Mouse (Mus musculus) embryonic facial prominence, embryonic 12.5 days (tissue): ENCODE measurements around the gene Tpk1. TPM values are rescaled to one million over a fixed set of nuclear protein-coding genes. Genes with fewer than 3 reads are reported as not detected.

Experiments
- ATAC-seq: fragments of 200-750 bp; cut with Nextera tagmentation; 2 replicates; pipeline ENCODE4 v1.8.0; 2017; ENCODE audit not compliant: insufficient number of reproducible peaks, insufficient read depth, low FRiP score, low TSS enrichment
- H3K27ac ChIP-seq: fragments of 300-500 bp; sonication (generic); 2 replicates; pipeline ENCODE4 v1.5.1; 2016; ENCODE audit warnings: mild to moderate bottlenecking
- H3K27me3 ChIP-seq: fragments of 300-500 bp; sonication (generic); 2 replicates; pipeline ENCODE4 v1.6.1; 2016; ENCODE audit warnings: mild to moderate bottlenecking, moderate library complexity
- H3K36me3 ChIP-seq: fragments of 300-500 bp; sonication (generic); 2 replicates; pipeline ENCODE4 v1.6.1; 2016; ENCODE audit warnings: mild to moderate bottlenecking
- H3K4me1 ChIP-seq: fragments of 300-500 bp; sonication (generic); 2 replicates; pipeline ENCODE4 v1.6.1; 2016
- H3K4me2 ChIP-seq: fragments of 300-500 bp; sonication (generic); replicated peaks from 2 replicates; pipeline ENCODE4 v1.6.1; 2016; ENCODE audit warnings: mild to moderate bottlenecking, moderate library complexity
- H3K4me3 ChIP-seq: fragments of 300-500 bp; sonication (generic); 2 replicates; pipeline ENCODE4 v1.5.1; 2016; ENCODE audit warnings: mild to moderate bottlenecking
- H3K9ac ChIP-seq: fragments of 300-500 bp; sonication (generic); 2 replicates; pipeline ENCODE4 v1.6.1; 2016; ENCODE audit warnings: mild to moderate bottlenecking, moderate library complexity
- H3K9me3 ChIP-seq: fragments of 300-500 bp; sonication (generic); 2 replicates; pipeline ENCODE4 v1.6.1; 2016; ENCODE audit warnings: mild to moderate bottlenecking, moderate library complexity
- WGBS: fragments of 180-500 bp; shearing (Covaris S2); methylation state at CpG from one replicate; pipeline ENCODE4 v1.1.7; 2016; 5-methylcytosine and 5-hydroxymethylcytosine counted together
- polyA plus RNA-seq: library from polyadenylated mRNA; unstranded; fragments of >200 nt; fragmentation: Nextera tagmentation; extraction: Ambion mirVana; gene quantifications from 2 replicates; pipeline ENCODE4 v1.2.1, GENCODE M21; 2016

Tpk1 gene
- polyA plus RNA-seq, 1 experiment from 2014 or later = 7.8 TPM

DNA sequence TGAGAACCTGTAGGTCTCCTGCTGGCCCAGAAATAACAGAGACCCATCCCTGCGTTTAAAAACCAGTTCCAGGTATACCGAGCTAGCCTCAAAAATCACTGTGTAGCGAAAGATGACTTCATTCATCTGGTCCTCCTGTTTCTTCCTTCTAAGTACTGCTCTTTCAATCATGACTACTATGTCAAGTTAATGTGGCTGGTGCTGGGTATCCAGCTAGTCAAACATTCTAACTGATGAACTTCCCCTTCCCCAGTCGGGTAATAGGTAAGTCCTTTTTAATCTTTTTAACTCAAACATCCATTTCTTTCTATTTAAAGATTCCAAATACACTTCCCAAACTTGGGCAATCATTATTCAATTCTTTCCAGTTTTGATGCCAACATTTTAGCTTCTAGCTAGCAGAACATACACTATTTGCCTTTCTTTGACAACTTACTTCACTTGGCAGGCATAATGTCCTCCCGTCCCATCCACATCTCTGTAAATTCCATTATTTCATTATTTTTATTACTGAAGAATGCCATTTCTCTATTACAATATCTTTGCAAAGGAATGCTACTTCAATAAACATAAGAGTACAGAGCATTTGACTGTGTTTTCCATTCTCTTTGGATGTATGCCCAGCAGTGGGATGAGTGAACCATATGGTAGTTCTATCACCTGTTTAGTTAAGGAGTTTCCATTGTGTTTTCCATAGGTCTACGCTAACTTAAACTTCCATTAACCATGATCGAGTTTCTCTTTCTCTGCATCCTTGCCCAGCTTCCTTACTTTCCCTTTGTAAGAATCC is 728 bp upstream of the Tpk1 start:
- no peak for ATAC-seq
- Histone ChIP-seq H3K9me3 (no peaks in the 10 kb centered on the region), H3K36me3 (no peaks in the 10 kb centered on the region), H3K4me2 (peak overlapping the region; percentile 53), H3K4me3 (peak overlapping the region; percentile 51), H3K9ac (peak overlapping the region; percentile 41; the same call in 1 of the 2 replicates), H3K27ac (peak overlapping the region; percentile 95; the same call in 1 of the 2 replicates), H3K27me3 (no peaks in the 10 kb centered on the region), H3K4me1 (no peaks in the 10 kb centered on the region)
- 86% methylated on average over 7 of the region's 7 CpGs for WGBS

DNA sequence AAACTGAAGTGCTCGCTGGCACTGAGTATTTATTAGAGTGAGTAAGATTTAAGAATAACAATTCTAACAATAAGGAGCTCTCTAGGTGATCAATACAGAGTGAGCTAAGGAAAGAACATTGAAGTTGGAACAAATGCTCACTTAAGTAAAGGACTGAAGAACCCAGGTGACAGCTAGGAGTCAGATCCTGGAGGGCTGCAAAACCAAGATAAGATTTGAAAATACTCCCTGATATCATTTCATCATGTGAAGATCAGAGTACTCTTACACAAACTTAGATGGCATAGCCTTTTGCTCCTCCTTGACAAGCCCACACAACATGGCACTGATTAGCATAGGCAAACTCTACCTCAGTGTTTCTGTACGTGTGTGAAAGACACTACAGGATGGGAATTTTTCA is 4.3 kb downstream of the Tpk1 start:
- H3K4me3 ChIP-seq = no peak overlapping the region
- 93% methylated on average over 2 of the region's 2 CpGs for WGBS
- no peaks in the 10 kb centered on the region for H3K4me1 ChIP-seq
- no peaks in the 10 kb centered on the region for H3K27me3 ChIP-seq
- no peak for ATAC-seq
- no peak overlapping the region for H3K4me2 ChIP-seq
- H3K36me3 ChIP-seq = no peaks in the 10 kb centered on the region
- H3K9ac ChIP-seq = no peak overlapping the region
- no peaks in the 10 kb centered on the region for H3K9me3 ChIP-seq
- no peak overlapping the region for H3K27ac ChIP-seq

DNA sequence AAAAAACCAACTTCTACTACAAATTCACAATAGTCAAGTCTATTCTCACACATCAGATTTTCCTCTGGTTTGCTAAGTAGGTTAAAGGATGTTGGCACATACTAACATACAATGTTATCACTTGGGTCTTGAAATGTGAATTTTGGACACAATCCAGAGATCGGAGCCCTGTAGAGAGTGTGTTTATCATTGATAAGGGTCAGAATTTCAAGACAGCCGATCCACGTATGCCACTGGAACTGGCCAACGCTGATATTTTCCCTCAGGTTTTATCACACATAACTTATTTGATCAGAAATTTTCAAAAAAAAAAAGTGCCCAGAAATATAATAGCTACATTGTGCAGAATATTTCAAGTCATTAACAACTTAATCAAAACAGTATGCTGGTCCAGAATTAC is 7.8 kb downstream of the Tpk1 start:
- Histone ChIP-seq H3K4me1 (no peaks in the 10 kb centered on the region), H3K4me2 (no peak overlapping the region), H3K9me3 (no peaks in the 10 kb centered on the region), H3K27me3 (no peaks in the 10 kb centered on the region), H3K4me3 (no peak overlapping the region), H3K9ac (no peak overlapping the region), H3K36me3 (no peaks in the 10 kb centered on the region), H3K27ac (no peak overlapping the region)
- WGBS = 72% methylated on average over 4 of the region's 4 CpGs
- no peak for ATAC-seq

DNA sequence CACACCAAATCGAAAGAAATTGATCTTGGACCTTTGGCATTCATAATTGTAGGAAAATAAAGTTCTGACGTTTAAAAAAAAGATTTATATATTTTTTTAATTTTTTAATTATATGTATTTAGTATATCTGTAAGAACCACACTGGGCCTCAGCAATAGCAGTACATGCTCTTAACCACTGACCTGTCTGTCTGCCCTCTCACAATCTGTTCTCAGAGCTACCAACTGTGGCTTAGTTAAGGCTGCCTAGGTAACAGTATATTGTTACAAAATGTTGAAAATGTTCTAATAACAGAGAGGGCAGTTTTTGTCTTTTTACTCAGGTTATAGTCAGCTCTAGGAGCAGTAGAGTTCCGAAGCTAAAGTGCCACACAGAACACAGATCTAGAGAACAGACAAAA is 8.2 kb downstream of the Tpk1 start:
- H3K4me3 ChIP-seq = no peak overlapping the region
- 76% methylated on average over 3 of the region's 3 CpGs for WGBS

DNA sequence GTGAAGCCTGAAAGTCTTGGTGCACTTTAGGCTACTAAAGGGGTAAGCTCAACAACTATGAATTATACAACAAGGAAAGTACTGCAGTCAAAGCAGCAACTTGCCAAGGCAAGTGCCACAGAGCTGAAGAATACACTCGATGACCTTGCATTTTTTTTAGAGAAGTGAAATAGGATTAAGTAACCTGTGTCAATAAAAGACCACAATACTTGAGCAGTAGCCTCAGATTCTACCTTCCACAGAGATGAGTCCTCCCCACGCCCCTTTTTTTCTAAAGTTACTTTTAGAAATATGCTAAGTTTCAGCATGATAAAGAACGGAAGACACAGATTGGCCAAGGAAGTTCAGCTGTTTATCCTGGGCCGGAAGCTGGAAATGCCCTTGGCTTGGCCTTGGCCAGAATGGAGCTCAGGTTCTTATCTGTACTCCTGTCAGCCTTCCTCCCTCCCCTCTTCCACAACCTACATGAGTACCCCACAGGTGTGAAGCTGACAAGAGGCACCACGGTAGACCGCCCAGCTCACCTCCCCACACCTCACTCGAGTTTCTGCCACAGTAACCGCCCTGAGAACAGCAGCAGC is 11.1 kb downstream of the Tpk1 start:
- no peak for ATAC-seq
- WGBS = 85% methylated on average over 8 of the region's 8 CpGs
- Histone ChIP-seq H3K36me3 (no peaks in the 10 kb centered on the region), H3K27me3 (no peaks in the 10 kb centered on the region), H3K4me2 (no peak overlapping the region), H3K9ac (no peak overlapping the region), H3K9me3 (no peaks in the 10 kb centered on the region), H3K4me3 (no peak overlapping the region), H3K4me1 (no peaks in the 10 kb centered on the region), H3K27ac (no peak overlapping the region)

More for the DNA sequence above, 8.2 kb downstream of the Tpk1 start:
- Histone ChIP-seq H3K4me1 (no peaks in the 10 kb centered on the region), H3K36me3 (no peaks in the 10 kb centered on the region), H3K4me2 (no peak overlapping the region), H3K9ac (no peak overlapping the region), H3K9me3 (no peaks in the 10 kb centered on the region), H3K27ac (no peak overlapping the region), H3K27me3 (no peaks in the 10 kb centered on the region)
- no peak for ATAC-seq

DNA sequence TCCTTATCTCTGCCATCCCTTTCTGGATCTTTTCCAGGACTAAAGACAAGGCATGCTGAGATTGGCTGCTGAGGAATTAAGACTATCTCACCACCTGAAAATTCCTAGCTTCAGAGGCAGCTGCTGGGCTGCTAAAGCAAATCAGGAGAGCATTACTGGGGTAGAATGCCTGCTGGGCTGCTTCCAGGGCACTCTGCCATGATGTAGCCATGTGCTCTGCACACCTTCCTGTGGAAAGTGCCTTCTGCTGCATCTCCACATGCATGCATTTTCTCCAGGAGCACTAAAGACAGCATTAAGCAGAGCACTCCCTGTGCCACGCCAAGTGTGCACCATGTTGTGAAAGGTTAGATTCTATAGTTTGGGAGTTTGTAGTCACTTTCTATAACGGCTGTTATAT is 16.6 kb downstream of the Tpk1 start:
- H3K9ac ChIP-seq = no peak overlapping the region
- H3K4me1 ChIP-seq = no peaks in the 10 kb centered on the region
- no peaks in the 10 kb centered on the region for H3K9me3 ChIP-seq
- H3K27me3 ChIP-seq = no peaks in the 10 kb centered on the region
- H3K36me3 ChIP-seq = no peaks in the 10 kb centered on the region
- no peak overlapping the region for H3K4me3 ChIP-seq
- 92% methylated on average over 2 of the region's 2 CpGs for WGBS
- no peak overlapping the region for H3K4me2 ChIP-seq
- no peak for ATAC-seq
- H3K27ac ChIP-seq = no peak overlapping the region

DNA sequence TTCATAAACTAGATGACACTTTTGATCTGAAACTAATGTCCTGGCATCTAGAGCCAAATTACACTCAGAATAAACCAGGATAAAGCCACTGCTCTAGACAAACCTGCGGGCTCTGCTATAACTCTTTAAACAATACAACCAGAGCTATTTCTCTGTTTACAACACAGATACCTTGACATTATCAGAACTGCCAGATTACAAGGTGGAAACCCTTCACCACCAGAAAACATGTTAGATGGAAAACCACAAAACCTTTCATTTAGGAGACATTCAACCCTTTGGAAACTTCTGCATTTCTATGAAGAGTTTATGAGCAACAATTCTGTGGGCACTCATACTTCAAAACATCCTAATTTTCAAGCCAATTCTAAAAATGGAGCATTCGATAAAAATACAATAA is 20.4 kb downstream of the Tpk1 start:
- no peak overlapping the region for H3K4me2 ChIP-seq
- H3K9ac ChIP-seq = no peak overlapping the region
- no peaks in the 10 kb centered on the region for H3K9me3 ChIP-seq
- no peaks in the 10 kb centered on the region for H3K27me3 ChIP-seq
- H3K4me3 ChIP-seq = no peak overlapping the region
- no peaks in the 10 kb centered on the region for H3K36me3 ChIP-seq
- no peak overlapping the region for H3K27ac ChIP-seq
- H3K4me1 ChIP-seq = no peaks in the 10 kb centered on the region
- 83% methylated on average over 2 of the region's 2 CpGs for WGBS
- ATAC-seq = no peak

DNA sequence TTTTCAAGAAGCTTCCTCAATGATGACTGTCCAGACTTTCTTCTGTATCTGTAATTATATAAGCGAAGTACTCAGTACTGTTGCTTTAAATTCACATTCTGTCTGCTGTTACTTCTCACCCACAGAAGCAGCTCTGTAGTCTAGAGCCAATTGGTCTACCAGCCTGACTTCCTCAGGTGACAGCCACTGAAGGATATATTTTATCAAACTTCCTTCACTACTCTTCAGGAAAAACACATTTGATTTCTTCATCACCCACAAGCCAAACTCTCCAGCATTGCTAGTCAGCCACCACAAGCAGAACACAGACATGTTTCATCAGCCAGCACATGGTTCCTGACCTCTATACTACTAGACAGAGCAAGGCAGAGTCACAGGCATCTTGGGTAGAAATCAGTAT is 21.0 kb downstream of the Tpk1 start:
- Histone ChIP-seq H3K27ac (no peak overlapping the region), H3K27me3 (no peaks in the 10 kb centered on the region), H3K9ac (no peak overlapping the region), H3K4me3 (no peak overlapping the region), H3K4me1 (no peaks in the 10 kb centered on the region), H3K4me2 (no peak overlapping the region), H3K36me3 (no peaks in the 10 kb centered on the region), H3K9me3 (no peaks in the 10 kb centered on the region)
- no peak for ATAC-seq
- WGBS = 82% methylated on average over 1 of the region's 1 CpGs

DNA sequence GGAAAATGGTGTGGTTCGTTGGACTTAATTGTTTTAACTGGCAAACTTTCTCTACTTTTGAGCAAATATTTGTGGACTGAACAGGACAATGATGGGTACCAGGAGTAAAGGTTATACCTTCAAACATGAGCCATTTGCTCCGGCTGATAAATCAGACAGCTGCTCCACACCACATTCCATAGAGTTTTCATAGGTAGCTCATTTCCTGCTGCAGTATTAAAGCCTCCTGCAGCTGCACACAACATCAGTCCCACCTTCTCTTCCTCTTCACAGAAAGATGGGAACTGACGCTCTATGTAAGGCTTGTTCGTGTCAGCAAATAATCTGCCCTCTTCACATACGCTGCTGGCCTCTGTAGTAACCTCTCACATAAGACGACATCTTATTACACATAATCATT is 22.4 kb downstream of the Tpk1 start:
- H3K4me2 ChIP-seq = no peak overlapping the region
- H3K36me3 ChIP-seq = no peaks in the 10 kb centered on the region
- no peaks in the 10 kb centered on the region for H3K4me1 ChIP-seq
- no peaks in the 10 kb centered on the region for H3K27me3 ChIP-seq
- no peak overlapping the region for H3K27ac ChIP-seq
- no peaks in the 10 kb centered on the region for H3K9me3 ChIP-seq
- no peak for ATAC-seq
- WGBS = 81% methylated on average over 6 of the region's 6 CpGs
- no peak overlapping the region for H3K9ac ChIP-seq
- H3K4me3 ChIP-seq = no peak overlapping the region

DNA sequence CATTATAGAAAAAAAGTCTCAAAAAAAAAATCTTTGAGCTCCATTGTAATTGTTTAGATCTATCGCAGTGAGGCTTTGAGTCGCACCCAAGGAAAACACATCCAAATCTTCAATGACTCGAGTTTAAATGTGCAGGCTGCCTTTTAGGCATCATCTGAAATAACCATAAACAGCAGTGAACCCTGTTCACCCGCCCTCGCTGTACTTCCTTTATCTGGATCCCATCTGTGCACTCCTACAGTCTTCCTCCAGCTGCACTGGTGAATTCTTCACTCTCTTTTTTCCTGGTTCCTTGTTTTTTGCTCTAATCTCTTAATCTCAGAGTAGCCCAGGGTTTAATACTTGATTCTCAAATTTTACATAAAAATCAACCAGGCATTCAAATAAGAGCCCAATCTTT is 23.7 kb downstream of the Tpk1 start:
- Histone ChIP-seq H3K27ac (no peak overlapping the region), H3K9me3 (no peaks in the 10 kb centered on the region), H3K9ac (no peak overlapping the region), H3K4me3 (no peak overlapping the region), H3K4me1 (no peaks in the 10 kb centered on the region), H3K36me3 (no peaks in the 10 kb centered on the region), H3K4me2 (no peak overlapping the region), H3K27me3 (no peaks in the 10 kb centered on the region)
- no peak for ATAC-seq
- 60% methylated on average over 5 of the region's 5 CpGs for WGBS

DNA sequence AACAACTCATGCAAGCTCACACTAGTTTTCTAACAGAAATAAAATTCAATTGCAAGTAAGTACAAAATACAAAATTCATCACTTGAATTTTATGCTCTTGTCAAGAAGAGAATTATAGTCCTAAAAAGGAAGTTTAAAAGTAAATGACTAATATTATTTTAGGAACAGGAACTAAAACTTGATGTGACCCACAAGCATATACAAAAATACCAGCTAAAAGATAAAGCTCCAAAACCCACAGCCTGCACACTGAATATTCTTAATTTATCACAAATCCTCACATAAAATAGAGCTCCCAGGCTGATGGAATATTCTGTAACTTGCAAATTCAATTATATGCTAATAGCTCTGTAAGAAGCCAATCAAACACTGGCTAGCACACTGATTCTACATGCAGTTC is 25.5 kb downstream of the Tpk1 start:
- Histone ChIP-seq H3K36me3 (no peaks in the 10 kb centered on the region), H3K27me3 (no peaks in the 10 kb centered on the region), H3K27ac (no peak overlapping the region), H3K4me2 (no peak overlapping the region), H3K9ac (no peak overlapping the region), H3K4me3 (no peak overlapping the region), H3K4me1 (no peaks in the 10 kb centered on the region), H3K9me3 (no peaks in the 10 kb centered on the region)
- ATAC-seq = no peak

DNA sequence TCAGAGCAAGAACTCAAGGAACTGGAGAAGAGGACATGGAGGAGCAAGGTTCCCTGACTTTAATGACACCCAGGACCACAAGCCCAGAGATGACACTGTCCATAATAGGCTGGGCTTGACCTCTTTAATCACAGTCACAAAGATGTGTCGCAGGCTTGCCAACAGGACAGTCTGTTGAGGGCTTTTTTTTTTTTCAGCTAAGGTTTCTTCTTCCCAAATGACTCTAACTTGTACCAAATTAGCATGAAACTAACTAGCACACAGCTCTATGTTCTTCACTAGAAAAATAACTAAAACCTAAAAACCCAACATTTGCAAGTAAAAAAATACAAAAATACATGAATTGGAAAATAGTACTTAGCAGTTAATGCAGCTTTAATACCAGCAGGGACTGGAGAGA is 27.2 kb downstream of the Tpk1 start:
- H3K9ac ChIP-seq = no peak overlapping the region
- no peak overlapping the region for H3K4me3 ChIP-seq
- H3K27me3 ChIP-seq = no peaks in the 10 kb centered on the region
- no peaks in the 10 kb centered on the region for H3K4me1 ChIP-seq
- H3K9me3 ChIP-seq = no peaks in the 10 kb centered on the region
- ATAC-seq = no peak
- H3K36me3 ChIP-seq = no peaks in the 10 kb centered on the region
- 91% methylated on average over 1 of the region's 1 CpGs for WGBS
- H3K27ac ChIP-seq = no peak overlapping the region
- no peak overlapping the region for H3K4me2 ChIP-seq
